Mouse (Mus musculus): ENCODE results near the gene Yif1b. TPM values are rescaled to one million over a fixed set of nuclear protein-coding genes. Genes with fewer than 3 reads are reported as not detected.

Gene Yif1b
- total and polyA plus RNA-seq, 3 experiments = 94.8 to 143 TPM; not detected in 1

GRCm38 (mm10) chr7:29213675-29214082 is 24.4 kb upstream of the Yif1b start, which contains the start of gene Catsperg1:
Gene Catsperg1, minus strand, starts transcription at chr7:29214035.
- no peak for DNase-seq (ENCODE audit: low read depth, low spot score)
- Histone ChIP-seq H3K4me3 (ENCODE audit: control insufficient read depth in 1 of 2, insufficient read depth in 1 of 2, low read depth in 2 of 2, low read length in 2 of 2) (no peak within 1 kb of the TSS), H3K27ac (ENCODE audit: control insufficient read depth, low read depth, low read length) (no peak within 1 kb of the TSS), H3K36me3 (ENCODE audit: control insufficient read depth in 1 of 2, insufficient read depth in 2 of 2, low read length in 2 of 2) (peaks cover 0 to 2% of the 10 kb centered on the region in 2 experiments; a peak in 2 of 4 replicates), H3K27me3 (ENCODE audit: control insufficient read depth in 1 of 2, insufficient read depth in 2 of 2, low read length in 2 of 2) (no peaks in the 10 kb centered on the region), H3K9ac (ENCODE audit: control insufficient read depth, low read depth, low read length, poor library complexity, severe bottlenecking) (no peak within 1 kb of the TSS), H3K9me3 (replicated peaks; ENCODE audit: insufficient read depth, low read length) (no peaks in the 10 kb centered on the region), H3K4me1 (ENCODE audit: control insufficient read depth in 1 of 2, insufficient read depth in 2 of 2, low read length in 2 of 2) (peaks cover 1 to 3% of the 10 kb centered on the region in 2 experiments; a peak in 3 of 4 replicates), H3K79me2 (ENCODE audit: control insufficient read depth, insufficient read depth, low read length, poor library complexity) (no peaks in the 10 kb centered on the region)
- TF ChIP-seq USF2 (IDR thresholded peaks at IDR 0.05; ENCODE audit: borderline replicate concordance in 1 of 2, insufficient read depth in 1 of 2, low read depth in 1 of 2, low read length in 2 of 2) (no peak), ETS1 (IDR thresholded peaks at IDR 0.05; ENCODE audit: low read depth, low read length) (no peak), E2F4 (IDR thresholded peaks at IDR 0.05; ENCODE audit: borderline replicate concordance, low read depth, low read length) (no peak), MAX (IDR thresholded peaks at IDR 0.05; ENCODE audit: low read length) (no peak), POLR2A (IDR thresholded peaks at IDR 0.05; ENCODE audit: control insufficient read depth in 1 of 2, insufficient read depth in 1 of 2, low read depth in 1 of 2, low read length in 2 of 2, poor library complexity in 1 of 2) (no peak), NRF1 (IDR thresholded peaks at IDR 0.05; ENCODE audit: insufficient read depth, low read depth, low read length, poor library complexity, severe bottlenecking) (no peak), BHLHE40 (IDR thresholded peaks at IDR 0.05; ENCODE audit: borderline replicate concordance, low read depth, low read length) (no peak), TCF12 (IDR thresholded peaks at IDR 0.05; ENCODE audit: low read depth, low read length) (no peak), EP300 (IDR thresholded peaks at IDR 0.05; ENCODE audit: low read depth in 1 of 2, low read length in 2 of 2) (no peak), POLR2AphosphoS5 (IDR thresholded peaks at IDR 0.05; ENCODE audit: borderline replicate concordance, low read depth, low read length) (no peak), UBTF (IDR thresholded peaks at IDR 0.05; ENCODE audit: borderline replicate concordance, insufficient read depth, low read depth, low read length) (no peak), SIN3A (IDR thresholded peaks at IDR 0.05; ENCODE audit: low read length) (no peak), MXI1 (IDR thresholded peaks at IDR 0.05; ENCODE audit: low read depth, low read length) (no peak), TBP (IDR thresholded peaks at IDR 0.05; ENCODE audit: low read depth, low read length) (no peak), ZKSCAN1 (IDR thresholded peaks at IDR 0.05; ENCODE audit: low read depth, low read length) (no peak), JUND (IDR thresholded peaks at IDR 0.05; ENCODE audit: low read depth, low read length) (no peak)

DNA sequence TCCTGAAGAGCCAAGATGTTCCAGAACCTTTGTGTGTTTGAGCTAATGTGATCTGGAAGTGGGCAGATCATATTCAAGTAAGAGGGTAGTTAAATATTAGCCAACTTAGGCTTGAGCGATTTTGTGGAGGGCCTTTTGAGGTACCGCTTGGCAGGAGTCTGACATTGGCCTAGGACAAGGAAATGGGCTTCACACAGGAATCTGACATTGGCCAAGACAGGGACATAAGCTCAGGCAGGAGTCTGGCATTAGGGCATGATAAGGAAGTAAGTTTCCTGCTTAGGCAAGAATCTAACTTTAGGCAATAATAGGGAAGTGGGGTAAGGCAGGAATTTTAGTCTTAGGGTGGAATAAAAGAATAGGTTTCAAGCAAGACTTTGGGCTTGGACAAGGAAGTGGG is 23.9 kb upstream of the Yif1b start:
- H3K9me3 ChIP-seq (replicated peaks; ENCODE audit: insufficient read depth, low read length) = no peaks in the 10 kb centered on the region
- TF ChIP-seq POLR2AphosphoS2 (IDR thresholded peaks at IDR 0.05; ENCODE audit: low read length) = no peak
- no peak for TF ChIP-seq POLR2AphosphoS5 (IDR thresholded peaks at IDR 0.05; ENCODE audit: borderline replicate concordance, low read depth, low read length)
- TF ChIP-seq BHLHE40 (IDR thresholded peaks at IDR 0.05; ENCODE audit: borderline replicate concordance, low read depth, low read length) = no peak
- TF ChIP-seq ZMIZ1 (IDR thresholded peaks at IDR 0.05; ENCODE audit: low read depth, low read length) = no peak
- TF ChIP-seq KAT2A (conservative IDR thresholded peaks at IDR 0.05; ENCODE audit: low read depth, low read length) = no peak
- TF ChIP-seq USF1 (IDR thresholded peaks at IDR 0.05; ENCODE audit: low read depth, low read length) = no peak
- no peak for TF ChIP-seq POLR2A (IDR thresholded peaks at IDR 0.05; ENCODE audit: control insufficient read depth in 1 of 2, insufficient read depth in 1 of 2, low read depth in 1 of 2, low read length in 2 of 2, poor library complexity in 1 of 2)
- no peak for TF ChIP-seq MAZ (IDR thresholded peaks at IDR 0.05; ENCODE audit: low read depth, low read length)
- TF ChIP-seq CHD1 (IDR thresholded peaks at IDR 0.05; ENCODE audit: low read depth, low read length) = no peak
- no peak for TF ChIP-seq USF2 (IDR thresholded peaks at IDR 0.05; ENCODE audit: borderline replicate concordance in 1 of 2, insufficient read depth in 1 of 2, low read depth in 1 of 2, low read length in 2 of 2)

More for the DNA sequence above, 23.9 kb upstream of the Yif1b start:
- Histone ChIP-seq H3K79me2 (ENCODE audit: control insufficient read depth, insufficient read depth, low read length, poor library complexity) (no peaks in the 10 kb centered on the region), H3K9ac (ENCODE audit: control insufficient read depth, low read depth, low read length, poor library complexity, severe bottlenecking) (no peak overlapping the region), H3K27ac (ENCODE audit: control insufficient read depth, low read depth, low read length) (no peak overlapping the region), H3K36me3 (ENCODE audit: control insufficient read depth in 1 of 2, insufficient read depth in 2 of 2, low read length in 2 of 2) (peaks cover 0 to 2% of the 10 kb centered on the region in 2 experiments; a peak in 2 of 4 replicates), H3K4me3 (ENCODE audit: control insufficient read depth in 1 of 2, insufficient read depth in 1 of 2, low read depth in 2 of 2, low read length in 2 of 2) (no peak overlapping the region), H3K27me3 (ENCODE audit: control insufficient read depth in 1 of 2, insufficient read depth in 2 of 2, low read length in 2 of 2) (no peaks in the 10 kb centered on the region), H3K4me1 (ENCODE audit: control insufficient read depth in 1 of 2, insufficient read depth in 2 of 2, low read length in 2 of 2) (peaks cover 1 to 3% of the 10 kb centered on the region in 2 experiments; a peak in 3 of 4 replicates)
- no peak for DNase-seq (ENCODE audit: low read depth, low spot score)
